Mouse (Mus musculus) bone marrow, adult 2 months (tissue): ENCODE data around the gene Erap1.

Experiments
- CTCF ChIP-seq: fragments of 200-500 bp; IDR thresholded peaks from 2 replicates; pipeline ENCODE4 v1.5.1; 2011; ENCODE audit warnings: low read length, control low read depth; ENCODE audit not compliant: control insufficient read depth, insufficient read depth
- POLR2A ChIP-seq: fragments of 200-500 bp; IDR thresholded peaks from 2 replicates; pipeline ENCODE4 v1.6.1; 2011; ENCODE audit warnings: low read depth, mild to moderate bottlenecking, control low read depth, low read length, borderline replicate concordance; ENCODE audit not compliant: control insufficient read depth

DNA sequence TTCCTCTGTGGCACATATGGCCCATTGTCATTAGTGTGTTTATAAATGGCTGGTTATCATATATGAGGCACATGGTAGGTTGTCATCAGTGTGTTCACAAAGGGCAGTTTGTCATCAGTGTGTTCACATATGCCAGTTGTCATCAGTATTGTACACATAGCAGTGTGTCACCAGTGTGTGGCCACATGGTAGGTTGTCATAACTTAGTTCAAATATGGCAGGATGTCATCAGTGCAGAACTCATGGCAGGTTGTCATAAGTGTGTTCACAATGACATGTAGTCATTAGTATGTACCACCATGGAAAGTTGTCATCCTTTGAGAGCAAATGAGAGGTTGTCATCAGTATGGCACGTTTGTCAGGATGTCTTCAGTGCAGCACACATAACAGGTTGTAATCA is 7.0 kb upstream of the Erap1 start:
- TF ChIP-seq CTCF (no peak), POLR2A (no peak)
